Mouse (Mus musculus) forebrain, embryonic 12.5 days (tissue): Measurements from ENCODE around the gene Phldb1. TPM values are rescaled to one million over a fixed set of nuclear protein-coding genes. Genes with fewer than 3 reads are reported as not detected.

Source experiments
- ATAC-seq: fragments of 200-750 bp; cut with Nextera tagmentation; 2 replicates; pipeline ENCODE4 v1.8.0; 2017; ENCODE audit warnings: moderate TSS enrichment; ENCODE audit not compliant: low FRiP score
- H3K27ac ChIP-seq: fragments of 300-500 bp; sonication (generic); 2 replicates; pipeline ENCODE4 v1.5.1; 2016; ENCODE audit warnings: mild to moderate bottlenecking
- H3K27me3 ChIP-seq: fragments of 300-500 bp; sonication (generic); 2 replicates; pipeline ENCODE4 v1.6.1; 2016; ENCODE audit warnings: mild to moderate bottlenecking
- H3K36me3 ChIP-seq: fragments of 300-500 bp; sonication (generic); replicated peaks from 2 replicates; pipeline ENCODE4 v1.6.1; 2016; ENCODE audit warnings: mild to moderate bottlenecking
- H3K4me1 ChIP-seq: fragments of 300-500 bp; sonication (generic); 2 replicates; pipeline ENCODE4 v1.6.1; 2016
- H3K4me2 ChIP-seq: fragments of 300-500 bp; sonication (generic); 2 replicates; pipeline ENCODE4 v1.6.1; 2016; ENCODE audit warnings: mild to moderate bottlenecking, moderate library complexity
- H3K4me3 ChIP-seq: fragments of 300-500 bp; sonication (generic); replicated peaks from 2 replicates; pipeline ENCODE4 v1.5.1; 2016; ENCODE audit warnings: mild to moderate bottlenecking
- H3K9ac ChIP-seq: fragments of 300-500 bp; sonication (generic); 2 replicates; pipeline ENCODE4 v1.6.1; 2016; ENCODE audit warnings: mild to moderate bottlenecking
- H3K9me3 ChIP-seq: fragments of 300-500 bp; sonication (generic); 2 replicates; pipeline ENCODE4 v1.6.1; 2016
- WGBS: fragments of 180-500 bp; shearing (Covaris S2); methylation state at CpG from one replicate; pipeline ENCODE4 v1.1.7; 2016; 5-methylcytosine and 5-hydroxymethylcytosine counted together
- polyA plus RNA-seq: library from polyadenylated mRNA; unstranded; fragments of >200 nt; fragmentation: Nextera tagmentation; extraction: Ambion mirVana; gene quantifications from 2 replicates; pipeline ENCODE4 v1.2.1, GENCODE M21; 2016

Gene Phldb1
- polyA plus RNA-seq, 1 experiment from 2014 or later = 57.5 TPM

DNA sequence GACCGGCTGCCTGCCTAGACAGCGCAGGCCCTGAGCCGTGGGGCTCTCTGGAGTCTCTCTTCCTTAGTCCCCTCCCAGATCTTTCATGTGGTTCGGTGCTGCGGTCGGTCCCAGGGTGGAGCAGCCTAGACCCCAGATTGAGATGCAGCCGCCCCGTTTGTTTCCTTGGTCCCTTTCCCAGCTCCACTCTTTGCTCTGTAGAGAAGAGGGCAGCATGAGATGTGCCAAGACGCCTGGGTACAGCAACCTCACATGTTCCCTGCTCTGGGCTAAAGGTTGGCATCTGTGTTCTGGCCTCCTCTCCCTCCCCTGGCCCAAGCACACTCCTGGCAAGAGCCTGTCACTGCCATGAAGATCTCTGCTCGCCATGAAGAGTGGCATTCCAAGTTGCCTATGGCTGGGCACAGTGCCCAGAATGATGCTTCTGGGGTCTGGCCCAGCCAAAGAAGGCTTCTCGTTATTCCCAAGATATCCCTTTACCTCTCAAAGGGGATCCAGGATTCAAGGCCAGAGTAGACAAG is 11.4 kb downstream of the Phldb1 start:
- peak overlapping the region; percentile 70 for H3K27ac ChIP-seq
- no peak overlapping the region for H3K9ac ChIP-seq
- H3K4me3 ChIP-seq = no peak overlapping the region
- H3K9me3 ChIP-seq = no peaks in the 10 kb centered on the region
- WGBS = 81% methylated on average over 11 of the region's 11 CpGs
- no peaks in the 10 kb centered on the region for H3K36me3 ChIP-seq
- H3K27me3 ChIP-seq = no peaks in the 10 kb centered on the region
- H3K4me2 ChIP-seq = no peak overlapping the region
- peaks cover 81% of the 10 kb centered on the region for H3K4me1 ChIP-seq
- ATAC-seq = no peak

DNA sequence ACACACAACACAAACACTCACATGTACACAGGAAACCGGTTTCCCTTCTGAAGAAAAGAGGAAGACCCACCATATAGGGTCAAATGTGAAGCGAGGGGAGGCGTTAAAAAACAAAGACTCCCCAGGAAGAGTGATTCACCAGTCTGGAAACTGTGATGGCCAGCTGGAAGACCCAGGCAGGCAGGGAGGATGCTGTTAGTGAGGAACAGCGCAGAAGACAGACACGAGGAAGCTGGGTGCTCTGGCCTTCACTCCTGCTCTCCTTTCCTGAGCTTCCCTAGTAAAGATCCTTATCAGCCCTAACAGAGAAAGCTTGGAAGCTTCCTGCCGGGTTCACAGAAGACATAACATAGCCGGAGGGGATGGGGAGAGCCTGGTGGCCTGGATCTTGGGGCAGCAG is 12.0 kb downstream of the Phldb1 start:
- Histone ChIP-seq H3K4me3 (no peak overlapping the region), H3K4me1 (peaks cover 81% of the 10 kb centered on the region), H3K36me3 (no peaks in the 10 kb centered on the region; the same call in 1 of the 2 replicates), H3K9me3 (no peaks in the 10 kb centered on the region), H3K27ac (peak overlapping the region; percentile 70), H3K27me3 (no peaks in the 10 kb centered on the region), H3K9ac (no peak overlapping the region), H3K4me2 (no peak overlapping the region)
- 65% methylated on average over 7 of the region's 7 CpGs for WGBS
- no peak for ATAC-seq

DNA sequence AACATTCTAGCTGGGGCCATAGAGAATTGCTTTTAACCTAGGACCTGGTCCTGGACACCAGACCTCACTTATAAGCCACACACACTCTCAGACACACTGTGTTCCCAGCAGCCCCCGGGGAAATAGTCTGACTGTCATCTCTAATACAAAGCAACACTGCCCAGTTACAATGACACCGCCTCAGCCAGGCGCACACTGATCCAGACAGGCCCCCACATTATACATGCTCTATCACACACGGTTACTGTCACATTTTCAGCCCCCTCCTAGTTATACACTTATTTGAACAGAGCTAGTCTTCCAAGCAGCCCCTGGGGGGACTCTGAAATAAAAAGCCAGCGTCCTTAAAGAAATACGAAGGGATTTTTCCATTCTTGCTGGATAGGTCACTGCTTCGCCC is 12.4 kb downstream of the Phldb1 start:
- no peaks in the 10 kb centered on the region for H3K27me3 ChIP-seq
- peaks cover 82% of the 10 kb centered on the region for H3K4me1 ChIP-seq
- ATAC-seq = no peak
- H3K9me3 ChIP-seq = no peaks in the 10 kb centered on the region
- H3K9ac ChIP-seq = no peak overlapping the region
- no peak overlapping the region for H3K4me2 ChIP-seq
- 77% methylated on average over 7 of the region's 7 CpGs for WGBS
- peak overlapping the region; percentile 70 for H3K27ac ChIP-seq
- peaks cover 3% of the 10 kb centered on the region; the same call in 1 of the 2 replicates for H3K36me3 ChIP-seq
- H3K4me3 ChIP-seq = no peak overlapping the region

DNA sequence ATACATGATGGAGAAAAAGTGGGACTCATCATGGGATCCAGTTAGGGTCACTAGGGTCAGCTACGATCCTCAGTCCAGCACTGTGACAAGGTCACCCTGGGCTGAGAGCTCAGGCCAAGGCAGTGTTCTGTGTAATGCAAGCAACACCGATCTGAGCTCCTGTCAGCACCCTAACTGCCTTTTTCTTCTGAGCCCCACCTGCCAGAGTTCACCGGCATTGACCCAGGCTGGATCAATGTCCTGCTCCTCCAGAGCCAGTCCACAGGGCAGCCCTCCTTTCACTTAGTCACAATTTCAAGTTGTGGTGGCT is 13.2 kb downstream of the Phldb1 start:
- H3K4me1 ChIP-seq = peaks cover 77% of the 10 kb centered on the region
- peak overlapping the region; percentile 79 for H3K4me2 ChIP-seq
- no peaks in the 10 kb centered on the region for H3K9me3 ChIP-seq
- peak overlapping the region; percentile 84 for H3K27ac ChIP-seq
- no peak; the same call in 1 of the 2 replicates for ATAC-seq
- H3K27me3 ChIP-seq = no peaks in the 10 kb centered on the region
- WGBS = 84% methylated on average over 3 of the region's 3 CpGs
- peaks cover 9% of the 10 kb centered on the region for H3K36me3 ChIP-seq
- H3K4me3 ChIP-seq = peak overlapping the region; percentile 67
- no peak overlapping the region; the same call in 1 of the 2 replicates for H3K9ac ChIP-seq

DNA sequence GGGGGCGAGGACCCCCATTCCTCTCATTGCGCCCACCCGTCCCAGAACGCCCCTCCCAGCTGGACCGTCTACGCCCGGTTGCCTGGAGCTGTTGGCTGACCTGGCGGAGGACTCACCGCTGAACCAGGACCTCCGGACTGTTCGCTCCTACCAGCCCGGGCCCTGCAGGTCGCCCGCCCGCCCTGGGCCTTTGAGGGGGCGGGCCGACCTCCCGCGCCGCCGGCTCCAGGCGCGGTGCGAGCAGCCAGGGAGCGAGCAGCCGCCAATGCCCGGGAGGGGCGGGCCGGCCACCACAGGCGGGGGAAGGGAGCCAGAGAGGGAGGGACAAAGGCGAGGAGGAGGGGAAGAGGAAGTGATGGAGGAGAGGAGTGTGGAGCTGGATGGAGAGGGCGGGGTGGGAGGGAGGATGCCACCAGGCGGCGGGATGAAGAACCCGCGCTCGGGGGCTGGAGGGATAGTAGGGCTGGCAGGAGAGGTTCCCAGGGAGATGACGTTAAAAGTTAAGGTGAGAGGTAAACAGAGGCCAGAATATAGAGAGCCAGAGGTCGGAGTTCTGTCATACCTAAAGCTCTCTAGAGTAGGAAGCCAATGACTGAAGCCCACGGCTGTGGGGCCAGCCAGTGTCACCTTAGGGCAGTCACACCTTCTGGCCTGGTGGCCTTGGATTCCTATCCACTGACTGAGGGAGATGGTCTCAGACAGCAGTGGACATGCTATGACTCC is 13.7 kb downstream of the Phldb1 start:
- H3K9ac ChIP-seq = peak overlapping the region; percentile 84
- ATAC-seq = peak; percentile 92
- H3K9me3 ChIP-seq = no peaks in the 10 kb centered on the region
- H3K4me2 ChIP-seq = peak overlapping the region; percentile 79
- 1% methylated on average over 40 of the region's 40 CpGs for WGBS
- H3K4me1 ChIP-seq = peaks cover 72% of the 10 kb centered on the region
- peak overlapping the region; percentile 84 for H3K27ac ChIP-seq
- peak overlapping the region; percentile 67 for H3K4me3 ChIP-seq
- H3K27me3 ChIP-seq = no peaks in the 10 kb centered on the region
- peaks cover 15% of the 10 kb centered on the region for H3K36me3 ChIP-seq

DNA sequence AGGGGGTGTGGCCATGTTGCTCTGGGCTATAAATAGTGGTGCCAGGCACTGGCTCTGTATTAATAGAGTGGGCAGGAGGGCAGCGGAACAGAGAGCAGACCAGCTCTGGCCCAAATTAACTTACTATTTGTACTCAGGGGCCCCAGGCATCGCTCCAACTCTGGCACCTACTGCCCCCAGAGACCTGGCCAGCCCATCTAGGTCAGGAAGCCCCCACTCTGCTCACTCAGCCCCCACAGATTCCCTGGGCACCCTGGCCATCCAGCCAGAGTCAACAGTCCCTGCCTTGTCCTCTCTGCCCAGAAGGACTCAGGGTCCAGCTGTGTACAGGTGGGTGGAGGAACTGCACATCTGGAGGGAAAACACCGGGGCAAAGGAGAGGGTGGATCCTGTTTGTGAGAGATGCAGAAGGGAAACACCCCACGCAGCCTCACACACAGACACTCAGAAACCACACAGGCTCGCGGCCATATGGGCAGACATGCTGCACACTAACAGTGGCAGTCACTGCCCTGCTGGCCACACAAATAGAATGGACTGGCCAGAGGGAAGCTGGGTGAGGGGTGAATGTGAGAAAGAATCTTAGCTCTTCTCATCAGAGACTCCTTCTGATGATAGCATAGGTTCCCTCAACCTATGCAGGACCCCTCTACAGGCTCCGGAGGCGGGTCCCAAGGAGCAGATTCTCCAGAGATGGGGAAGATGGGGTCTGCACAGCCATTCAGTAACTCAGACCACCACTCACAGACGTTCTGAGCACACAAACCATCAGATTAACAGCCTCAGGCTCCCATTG is 14.4 kb downstream of the Phldb1 start:
- Histone ChIP-seq H3K36me3 (peaks cover 22% of the 10 kb centered on the region), H3K4me1 (peaks cover 64% of the 10 kb centered on the region), H3K9me3 (no peaks in the 10 kb centered on the region), H3K4me2 (peak overlapping the region; percentile 79), H3K4me3 (peak overlapping the region; percentile 67), H3K9ac (peak overlapping the region; percentile 84), H3K27ac (peak overlapping the region; percentile 84), H3K27me3 (no peaks in the 10 kb centered on the region)
- WGBS = 15% methylated on average over 9 of the region's 9 CpGs
- peak; percentile 31; the same call in 1 of the 2 replicates for ATAC-seq

DNA sequence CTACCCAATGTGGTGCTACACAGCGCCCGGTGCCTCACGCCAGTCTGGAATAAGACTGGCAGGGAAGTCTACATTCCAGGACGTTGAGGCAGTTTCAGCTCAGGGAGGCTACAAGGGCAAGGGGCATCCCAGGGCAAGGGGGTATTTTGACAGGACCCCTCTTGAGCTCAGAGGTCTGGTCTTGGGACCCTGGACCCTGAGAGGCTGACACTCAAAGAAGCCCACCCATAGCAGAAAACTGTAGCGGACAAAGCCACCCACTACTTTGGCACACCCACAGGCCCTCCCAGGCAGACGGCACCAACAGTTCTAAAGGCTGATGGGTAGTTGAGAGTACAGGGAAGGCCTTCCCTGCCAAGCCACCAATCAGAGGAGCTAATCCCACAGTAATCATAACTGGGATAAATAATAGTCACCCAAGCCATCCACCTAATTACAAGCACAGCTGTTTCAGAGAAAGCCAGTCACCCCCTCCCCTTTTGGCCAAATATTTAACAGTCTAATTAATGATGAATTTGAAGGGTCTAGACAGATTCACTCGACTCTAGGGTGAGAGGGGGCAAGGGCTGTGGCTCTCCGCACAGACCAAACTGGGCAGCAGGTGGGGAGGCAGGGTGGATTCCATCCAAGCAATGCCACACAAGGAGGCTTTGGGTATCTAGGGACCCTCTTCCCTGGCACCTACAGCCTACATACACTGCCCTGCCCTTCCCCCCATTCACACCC is 15.2 kb downstream of the Phldb1 start:
- Histone ChIP-seq H3K27ac (peak overlapping the region; percentile 84), H3K9me3 (no peaks in the 10 kb centered on the region), H3K4me2 (peak overlapping the region; percentile 79), H3K27me3 (no peaks in the 10 kb centered on the region), H3K9ac (peak overlapping the region; percentile 84), H3K4me3 (peak overlapping the region; percentile 67), H3K36me3 (peaks cover 30% of the 10 kb centered on the region), H3K4me1 (peaks cover 56% of the 10 kb centered on the region)
- WGBS = 70% methylated on average over 8 of the region's 8 CpGs
- ATAC-seq = 0 out of 2 replicates have a peak, but pooled peaks have one; percentile 10

DNA sequence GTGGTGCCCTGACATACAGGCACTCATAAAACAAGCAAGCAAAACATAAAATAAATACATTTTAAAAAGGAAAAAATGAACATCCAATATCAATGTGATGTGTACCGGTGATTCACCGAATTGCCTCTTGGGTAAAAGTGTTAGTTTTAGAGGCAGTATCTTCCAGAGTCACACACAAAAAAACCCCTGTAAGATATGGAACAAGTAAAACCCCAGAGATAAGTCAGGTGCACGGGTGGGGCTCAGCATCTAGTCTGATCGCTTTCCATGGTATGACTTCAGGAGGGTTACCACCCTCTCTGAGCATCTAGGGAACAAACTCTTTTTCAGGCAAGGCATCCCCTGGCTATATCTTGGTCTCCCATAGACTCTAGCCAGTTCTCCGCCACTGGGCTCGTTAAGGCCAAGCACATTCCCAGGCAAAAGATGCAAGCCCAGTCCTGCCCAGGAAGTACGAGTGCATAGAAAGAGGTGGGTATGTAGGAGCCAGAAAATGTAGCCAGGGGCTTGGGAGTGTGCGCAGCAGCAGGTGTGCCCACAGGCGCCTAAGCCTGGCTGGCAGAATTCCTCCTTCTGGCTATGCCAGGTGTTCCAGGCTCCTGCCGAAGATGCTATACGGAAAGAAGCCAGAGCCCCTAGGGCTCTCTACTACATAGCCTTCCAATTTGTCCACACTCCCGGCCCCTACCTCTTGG is 15.9 kb downstream of the Phldb1 start:
- no peak overlapping the region for H3K4me2 ChIP-seq
- no peak overlapping the region for H3K9ac ChIP-seq
- H3K36me3 ChIP-seq = peaks cover 36% of the 10 kb centered on the region
- no peaks in the 10 kb centered on the region for H3K27me3 ChIP-seq
- WGBS = 87% methylated on average over 12 of the region's 12 CpGs
- H3K4me1 ChIP-seq = peaks cover 49% of the 10 kb centered on the region
- no peak overlapping the region for H3K27ac ChIP-seq
- ATAC-seq = no peak
- no peaks in the 10 kb centered on the region for H3K9me3 ChIP-seq
- no peak overlapping the region for H3K4me3 ChIP-seq

DNA sequence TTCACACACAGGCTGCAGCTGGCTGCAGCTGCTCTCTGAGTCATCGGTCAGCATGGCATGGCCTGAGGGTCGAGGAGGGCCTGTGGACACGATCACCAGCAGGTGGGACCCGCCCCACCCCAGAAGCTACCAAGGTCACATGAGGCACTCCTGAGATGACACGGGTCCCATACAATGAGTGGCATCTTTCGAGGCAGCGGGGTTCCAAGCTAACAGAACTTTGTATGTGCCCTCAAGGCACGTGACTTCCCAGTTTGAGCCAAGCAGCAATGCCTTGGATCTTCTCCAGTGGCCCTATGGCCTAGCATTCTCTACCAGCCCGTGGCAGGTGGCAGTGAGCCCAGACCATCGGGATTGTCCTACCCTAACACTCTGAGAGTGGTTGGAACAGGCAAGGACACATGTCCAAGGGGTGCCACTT is 17.2 kb downstream of the Phldb1 start:
- Histone ChIP-seq H3K4me3 (no peak overlapping the region), H3K27me3 (no peaks in the 10 kb centered on the region), H3K4me2 (no peak overlapping the region), H3K9ac (no peak overlapping the region), H3K9me3 (no peaks in the 10 kb centered on the region), H3K36me3 (peaks cover 46% of the 10 kb centered on the region), H3K4me1 (peaks cover 37% of the 10 kb centered on the region), H3K27ac (no peak overlapping the region)
- 94% methylated on average over 10 of the region's 10 CpGs for WGBS
- no peak for ATAC-seq

DNA sequence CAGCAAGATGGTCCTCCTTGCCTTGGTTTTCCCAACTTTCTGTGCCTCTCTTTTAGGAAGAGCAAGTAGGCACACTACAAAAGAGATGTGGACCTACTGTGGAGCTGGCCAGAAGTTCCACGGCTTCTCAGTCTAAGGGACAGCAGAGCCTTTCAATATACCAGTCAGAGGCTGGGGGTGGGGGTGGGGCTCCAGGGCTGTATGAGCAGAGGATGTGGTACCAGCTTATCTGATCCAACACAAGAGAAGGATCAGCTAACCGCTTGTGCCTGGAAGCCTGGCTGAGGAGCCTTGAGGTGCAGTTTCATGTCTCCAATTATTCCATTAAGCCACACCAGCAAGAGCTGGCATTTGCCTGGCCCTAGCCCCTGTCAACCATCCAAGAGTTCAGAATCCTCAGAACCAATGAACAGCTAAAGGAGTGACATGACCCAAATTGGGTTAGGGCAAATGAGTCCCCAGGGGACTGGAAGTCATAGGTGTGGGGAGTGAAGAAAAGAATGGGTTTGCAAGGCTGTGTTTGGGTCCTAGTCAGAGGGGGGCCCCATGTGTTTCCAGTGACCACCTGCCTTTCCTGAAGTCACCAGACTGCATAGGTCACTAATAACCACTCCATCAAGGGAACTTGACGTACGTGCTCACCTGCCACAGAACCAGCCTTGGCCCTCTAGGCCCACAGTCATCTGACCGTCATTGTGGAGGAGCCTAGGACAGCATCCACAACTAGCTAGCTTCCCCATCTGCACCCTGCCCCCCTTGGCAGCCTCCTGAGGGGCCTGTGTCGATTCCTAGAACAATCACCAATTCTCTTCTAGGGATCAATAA is 17.8 kb downstream of the Phldb1 start:
- H3K36me3 ChIP-seq = peaks cover 52% of the 10 kb centered on the region
- WGBS = 81% methylated on average over 6 of the region's 6 CpGs
- ATAC-seq = no peak
- no peak overlapping the region for H3K9ac ChIP-seq
- H3K27ac ChIP-seq = no peak overlapping the region
- peaks cover 32% of the 10 kb centered on the region for H3K4me1 ChIP-seq
- H3K9me3 ChIP-seq = no peaks in the 10 kb centered on the region
- no peak overlapping the region for H3K4me3 ChIP-seq
- H3K27me3 ChIP-seq = no peaks in the 10 kb centered on the region
- no peak overlapping the region for H3K4me2 ChIP-seq

DNA sequence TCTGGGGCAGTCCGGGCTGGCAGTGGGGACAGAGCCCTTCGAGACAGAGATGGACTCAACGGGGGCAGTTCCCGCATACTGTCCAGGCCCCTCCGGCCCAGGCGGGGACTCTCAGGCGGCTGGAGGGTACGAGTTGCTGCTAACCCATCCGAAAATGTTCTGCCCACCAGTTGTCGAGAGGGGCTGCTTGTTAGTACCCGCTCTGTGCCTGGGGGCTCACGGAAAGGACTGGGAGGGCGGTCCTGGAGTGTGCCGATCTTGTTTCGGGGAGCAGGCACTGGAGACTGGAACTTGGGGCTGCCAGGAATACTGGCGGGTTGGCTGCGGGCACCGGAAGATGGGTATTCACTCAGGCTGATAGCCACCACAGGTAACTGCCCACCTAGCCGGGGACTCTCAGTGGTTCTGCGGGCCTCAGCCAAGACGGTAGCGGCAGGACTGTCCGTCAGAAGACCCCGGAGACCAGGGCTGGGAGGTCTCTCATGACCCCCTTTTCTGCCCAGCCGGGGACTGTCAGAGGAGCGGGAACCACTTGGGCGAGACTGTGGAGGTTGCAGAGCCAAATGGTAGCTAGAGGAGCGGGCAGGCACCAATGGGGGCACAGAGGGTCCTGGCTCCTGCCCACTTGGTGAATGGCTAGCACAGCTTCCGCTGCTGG is 19.2 kb downstream of the Phldb1 start:
- Histone ChIP-seq H3K4me3 (no peak overlapping the region), H3K27ac (no peak overlapping the region), H3K36me3 (peaks cover 66% of the 10 kb centered on the region), H3K4me2 (no peak overlapping the region), H3K27me3 (no peaks in the 10 kb centered on the region), H3K9ac (no peak overlapping the region), H3K4me1 (peaks cover 24% of the 10 kb centered on the region), H3K9me3 (no peaks in the 10 kb centered on the region)
- ATAC-seq = no peak
- WGBS = 93% methylated on average over 29 of the region's 29 CpGs
